Mouse (Mus musculus) adrenal gland, adult (tissue): ENCODE measurements at regions not wholly inside any gene's neighbourhood (a gene's known extent, or its start where the extent isn't known, plus 50 kb on each side); places are given as distances from the start of the nearest gene placed in this dataset.
"Not testable (repeated sequence)": the region's sequence is repeated elsewhere in the genome, so short reads cannot be mapped to it uniquely, and the experiment has no call there.

ENCODE experiments used
- DNase-seq, 2 experiments: peaks; one replicate each; pipeline ENCODE4 v3.0.0; 2022 to 2023; ENCODE audit warnings: low spot score in 1 of 2; ENCODE audit not compliant: inconsistent age in 2 of 2

- no peak for DNase-seq
Measured at GRCm38 (mm10) chr14:83861736-83862135, 581.6 kb upstream of the Pcdh17 start.

- DNase-seq, result no peak
Measured at GRCm38 (mm10) chr14:83862653-83863052, 580.7 kb upstream of the Pcdh17 start.

- DNase-seq, result no peak
Measured at GRCm38 (mm10) chr14:83886393-83886792, 557.0 kb upstream of the Pcdh17 start.

GRCm38 (mm10) chr14:83900711-83901110, 542.7 kb upstream of the Pcdh17 start:
- DNase-seq, result not testable (repeated sequence)

- no peak for DNase-seq
Measured at GRCm38 (mm10) chr14:83943101-83943500, 500.3 kb upstream of the Pcdh17 start.

GRCm38 (mm10) chr14:83944176-83944575, 499.2 kb upstream of the Pcdh17 start:
- DNase-seq, result no peak

- no peak for DNase-seq
Measured at GRCm38 (mm10) chr14:83949696-83950095, 493.7 kb upstream of the Pcdh17 start.

- peak in 1 of 2 experiments; percentile 38 for DNase-seq
Measured at GRCm38 (mm10) chr14:83959111-83959510, 484.3 kb upstream of the Pcdh17 start.

GRCm38 (mm10) chr14:83983566-83983965, 459.8 kb upstream of the Pcdh17 start:
- DNase-seq, result no peak
